Mouse (Mus musculus) ES-CJ7 (cell line): Measurements from ENCODE around the gene Col16a1.

Experiments
- DNase-seq: peaks from one replicate; pipeline ENCODE4 v3.0.0; 2011; ENCODE audit warnings: low read depth, low spot score

Col16a1 gene

GRCm38 (mm10) chr4:130045609-130046008 is 2.0 kb upstream of the Col16a1 start:
- peak; percentile 20 for DNase-seq

DNA sequence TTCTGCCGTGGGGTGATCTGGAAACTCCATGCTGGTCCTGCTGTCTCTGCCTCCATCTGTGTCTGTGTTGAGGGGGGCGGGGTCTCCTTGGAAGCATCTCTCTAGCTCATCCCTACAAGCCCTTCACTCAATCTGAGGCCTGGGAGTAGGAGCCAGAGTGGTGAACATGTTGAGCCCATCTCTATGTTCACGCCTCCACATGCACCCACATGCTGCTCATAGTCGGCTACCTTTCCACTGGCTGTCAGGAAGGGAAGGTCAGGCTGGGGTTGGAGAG is 501 bp downstream of the Col16a1 start:
- DNase-seq, result no peak

DNA sequence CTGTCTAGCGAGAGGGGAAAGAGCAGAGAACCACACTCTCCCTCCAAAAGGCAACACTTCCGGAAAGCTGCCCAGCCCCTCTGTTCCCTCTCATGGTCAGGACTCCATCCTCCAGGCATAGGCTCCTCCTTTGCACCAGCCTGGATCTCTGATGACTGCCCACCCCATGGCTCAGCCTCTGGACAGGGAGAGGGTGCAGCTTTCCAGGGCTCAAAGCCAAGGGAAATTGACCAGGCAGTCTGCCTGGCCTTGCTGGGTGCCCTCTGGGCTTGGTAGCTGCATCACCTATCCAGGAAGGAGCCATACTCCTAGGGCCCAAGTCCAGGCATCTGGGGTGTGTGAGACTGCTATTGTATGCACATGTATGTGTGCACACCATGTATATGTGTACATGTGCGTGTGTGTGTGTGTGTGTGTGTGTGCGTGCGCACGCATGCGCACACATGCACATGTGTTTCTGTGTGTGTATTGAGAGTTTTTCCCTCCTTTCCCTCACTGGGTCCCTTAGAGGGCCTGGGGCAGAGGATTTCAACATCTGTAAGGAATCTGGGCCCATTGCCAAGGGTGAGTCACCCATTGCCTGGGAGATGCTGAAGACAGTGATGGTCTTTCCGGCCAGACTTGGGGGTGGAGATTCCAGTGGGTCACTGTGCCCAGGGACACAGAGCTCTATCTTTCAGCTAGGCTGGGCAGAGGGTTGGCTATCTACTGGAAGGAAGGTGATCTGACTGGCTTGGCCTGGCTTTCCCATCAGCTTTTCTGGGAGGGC is 2.6 kb downstream of the Col16a1 start:
- DNase-seq, result no peak

- peak; percentile 45 for DNase-seq
Observed at GRCm38 (mm10) chr4:130052283-130052682, 4.6 kb downstream of the Col16a1 start.

DNA sequence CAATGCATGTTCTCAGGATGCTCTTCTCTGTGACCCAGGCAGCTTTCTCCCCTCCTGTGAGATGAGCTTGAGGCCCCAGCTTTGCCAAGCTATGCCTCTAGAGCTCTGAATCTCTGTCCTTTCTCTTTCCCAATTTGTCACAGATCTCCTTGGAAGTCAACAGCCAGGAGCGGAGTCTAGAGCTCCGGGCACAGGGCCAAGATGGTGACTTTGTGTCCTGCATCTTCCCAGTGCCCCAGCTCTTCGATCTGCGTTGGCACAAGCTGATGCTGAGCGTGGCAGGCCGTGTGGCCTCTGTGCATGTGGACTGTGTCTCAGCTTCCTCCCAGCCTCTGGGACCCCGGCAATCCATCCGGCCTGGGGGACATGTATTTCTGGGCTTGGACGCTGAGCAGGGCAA is 5.5 kb downstream of the Col16a1 start:
- no peak for DNase-seq

DNA sequence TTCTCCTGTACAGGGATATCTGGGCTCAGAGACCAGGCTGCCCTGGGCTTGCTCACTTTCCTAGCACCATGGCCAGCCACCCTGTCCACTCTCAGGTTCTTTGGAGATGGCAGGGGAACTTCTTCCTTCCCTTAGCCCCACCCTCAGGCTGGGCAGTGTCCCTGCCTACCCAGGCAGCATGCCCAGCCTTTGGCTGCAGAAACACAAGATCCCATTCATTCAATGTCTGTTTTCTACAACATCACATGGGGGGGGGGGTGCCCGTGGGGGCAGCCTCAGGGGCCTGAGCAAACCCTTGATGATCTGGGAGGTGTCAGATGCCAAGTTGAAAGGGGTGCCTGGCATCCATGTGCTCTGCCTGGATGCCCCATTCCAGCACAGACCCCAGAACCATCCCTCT is 7.1 kb downstream of the Col16a1 start:
- no peak for DNase-seq

DNA sequence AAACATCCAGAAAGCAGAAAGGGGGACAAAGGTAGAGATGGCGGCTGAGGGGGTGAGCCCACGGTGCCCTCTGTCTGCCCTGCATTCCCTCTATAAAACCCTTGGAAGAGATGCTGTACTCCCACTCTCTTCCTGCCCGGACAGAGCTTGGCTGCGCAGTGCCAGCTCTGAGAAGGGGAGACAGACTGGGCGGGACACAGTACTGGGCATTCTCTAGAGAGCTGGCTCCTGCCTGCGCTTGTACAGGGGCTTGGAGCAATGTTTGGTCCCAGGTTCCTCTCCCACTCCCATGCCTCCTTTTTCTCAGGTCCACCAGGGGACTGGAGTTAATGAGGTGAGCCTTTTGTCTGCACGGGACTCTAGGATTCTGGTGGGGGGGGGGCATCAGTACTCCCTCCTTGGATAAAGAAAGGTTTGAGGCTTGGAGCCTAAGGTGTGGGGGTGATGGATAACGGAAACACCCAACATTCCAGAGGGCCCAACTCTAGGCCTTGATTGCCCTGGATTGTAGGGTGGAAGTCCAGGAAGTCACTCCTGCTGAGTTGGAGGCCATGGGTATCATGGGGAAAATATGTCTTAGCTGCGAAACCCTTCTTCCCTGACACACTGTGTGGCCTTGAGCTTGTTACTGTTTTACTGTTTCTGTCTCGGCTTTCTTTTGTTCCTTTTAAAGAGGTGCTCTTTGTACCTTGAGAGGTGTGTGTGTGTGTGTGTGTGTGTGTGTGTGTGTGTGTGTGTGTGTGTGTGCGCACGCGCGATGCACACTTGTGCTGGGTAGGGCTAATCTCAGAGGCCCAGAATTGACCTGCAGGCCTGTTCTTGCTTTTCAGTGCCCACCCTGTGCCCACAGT is 7.7 kb downstream of the Col16a1 start:
- DNase-seq, result no peak

GRCm38 (mm10) chr4:130056011-130056322 is 8.3 kb downstream of the Col16a1 start:
- no peak for DNase-seq

- no peak for DNase-seq
Observed at GRCm38 (mm10) chr4:130056471-130056870, 8.8 kb downstream of the Col16a1 start.

GRCm38 (mm10) chr4:130060937-130061336 is 13.3 kb downstream of the Col16a1 start:
- DNase-seq, result peak; percentile 68

GRCm38 (mm10) chr4:130063191-130063590 is 15.6 kb downstream of the Col16a1 start:
- no peak for DNase-seq

- peak; percentile 81 for DNase-seq
Observed at GRCm38 (mm10) chr4:130066816-130067215, 19.2 kb downstream of the Col16a1 start.

DNA sequence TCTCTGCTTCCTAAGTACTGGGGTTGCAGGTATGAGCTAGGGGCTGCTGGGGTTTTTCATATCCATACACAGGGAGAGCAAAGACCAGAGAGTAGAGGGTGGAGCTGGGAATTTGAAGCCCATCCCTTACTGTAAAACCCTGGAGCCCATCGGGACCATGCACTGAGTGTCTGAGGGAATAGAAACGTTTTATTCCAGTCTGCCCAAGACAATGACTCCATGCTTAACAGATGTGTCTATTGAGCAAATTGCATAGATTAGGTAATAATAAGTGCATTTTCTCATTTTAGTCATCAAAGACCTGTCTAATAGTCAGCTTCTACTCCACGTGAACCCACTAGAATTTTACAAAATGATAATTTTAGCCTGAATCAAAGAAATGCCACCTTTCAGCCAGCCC is 22.9 kb downstream of the Col16a1 start:
- no peak for DNase-seq

GRCm38 (mm10) chr4:130071758-130072157 is 24.1 kb downstream of the Col16a1 start:
- no peak for DNase-seq

DNA sequence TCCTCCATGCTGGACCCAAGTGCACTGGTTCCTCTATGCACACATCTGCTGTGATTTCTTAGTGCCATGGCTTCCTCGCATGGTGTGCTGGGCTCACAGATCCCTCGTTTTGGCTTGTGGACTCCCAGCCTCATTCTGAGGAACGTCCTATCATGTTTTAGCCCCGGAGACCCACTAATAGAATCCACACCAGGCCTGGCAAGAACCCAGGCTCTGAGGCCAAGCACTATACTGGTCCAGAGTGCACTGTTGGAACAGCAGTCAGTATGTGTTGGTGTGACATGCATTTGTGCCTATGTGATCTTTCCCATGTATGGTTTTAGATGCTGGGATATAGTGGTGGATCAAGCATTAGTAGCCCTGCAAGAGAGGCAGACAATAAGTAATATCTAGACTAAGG is 25.7 kb downstream of the Col16a1 start:
- DNase-seq, result no peak

- DNase-seq, result no peak
Observed at GRCm38 (mm10) chr4:130074761-130075515, 27.3 kb downstream of the Col16a1 start.

- no peak for DNase-seq
Observed at GRCm38 (mm10) chr4:130076856-130077255, 29.2 kb downstream of the Col16a1 start.

DNA sequence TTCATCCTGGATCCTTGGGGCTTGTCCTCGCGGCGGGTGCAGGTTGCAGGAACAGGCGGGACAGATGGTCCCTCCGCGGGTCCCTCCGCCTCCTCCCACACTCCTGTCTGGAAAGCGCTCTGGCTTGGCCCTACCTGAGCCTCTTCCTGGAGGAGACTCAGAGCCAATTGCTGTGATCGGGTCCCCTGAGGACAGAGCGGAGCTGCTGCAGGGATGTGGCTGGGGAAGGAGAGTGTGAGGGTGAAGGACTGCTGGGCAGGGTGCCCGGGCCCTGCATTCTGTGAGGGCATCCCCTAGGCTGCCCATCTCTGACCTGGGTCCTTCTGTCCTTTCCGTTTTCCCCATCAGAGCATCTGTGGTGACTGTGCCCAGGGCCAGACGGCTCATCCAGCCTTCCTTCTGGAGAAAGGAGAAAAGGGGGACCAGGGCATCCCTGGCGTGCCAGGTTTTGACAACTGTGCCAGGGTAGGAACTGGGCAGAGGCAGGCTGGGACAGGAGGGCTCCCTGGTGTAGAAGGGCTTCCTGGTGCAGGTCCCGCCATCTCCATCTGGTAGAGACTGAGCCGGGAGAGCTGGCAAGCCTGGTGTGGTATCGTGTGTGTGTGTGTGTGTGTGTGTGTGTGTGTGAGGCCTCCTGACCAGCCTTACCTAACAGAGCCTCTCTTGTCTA is 31.3 kb downstream of the Col16a1 start:
- DNase-seq, result no peak

GRCm38 (mm10) chr4:130079521-130079920 is 31.9 kb downstream of the Col16a1 start:
- no peak for DNase-seq

GRCm38 (mm10) chr4:130081345-130082190 is 33.9 kb downstream of the Col16a1 start:
- no peak for DNase-seq

DNA sequence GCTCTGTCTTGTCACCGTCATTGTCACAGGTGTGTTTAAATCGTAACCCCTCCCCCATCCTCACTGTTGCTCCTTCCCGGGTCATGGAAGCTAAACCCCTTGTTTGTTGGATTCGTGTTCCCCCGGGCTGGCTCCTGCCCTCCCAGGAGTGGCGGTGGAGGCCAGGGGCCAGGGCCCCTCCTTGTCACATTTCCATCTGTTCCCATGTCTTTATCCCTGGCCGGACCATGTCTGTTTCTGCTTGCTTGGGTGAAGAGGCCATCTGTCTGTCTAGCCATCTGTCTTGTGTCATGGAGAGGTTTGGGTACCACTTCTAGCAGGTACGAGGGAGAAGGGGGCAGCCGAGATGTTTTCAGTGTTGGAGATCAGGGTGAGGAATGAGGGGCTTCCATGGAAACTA is 34.6 kb downstream of the Col16a1 start:
- no peak for DNase-seq
